Mouse (Mus musculus): Measurements from ENCODE around the gene Asna1. TPM values are rescaled to one million over a fixed set of nuclear protein-coding genes. Genes with fewer than 3 reads are reported as not detected.

Gene Asna1
- polyA plus RNA-seq, 1 experiment from 2014 or later = 170 TPM

GRCm38 (mm10) chr8:84980622-84981358 is 44.3 kb downstream of the Asna1 start:
- 31% methylated on average over 11 of the region's 11 CpGs for WGBS
- 0 out of 2 replicates have a peak overlapping the region, but pooled peaks have one; percentile 8 for H3K9ac ChIP-seq (ENCODE audit: low read depth, low read length)
- H3K4me1 ChIP-seq (ENCODE audit: control insufficient read depth, insufficient read depth, low read depth, low read length) = peaks cover 59% of the 10 kb centered on the region
- peak overlapping the region; percentile 1; the same call in 1 of the 2 replicates for H3K27ac ChIP-seq (ENCODE audit: low read depth, low read length)
- no peaks in the 10 kb centered on the region for H3K9me3 ChIP-seq (ENCODE audit: control insufficient read depth, low read length)
- peak overlapping the region; percentile 6; the same call in 1 of the 2 replicates for H3K4me2 ChIP-seq (ENCODE audit: low read length)
- no peak for ATAC-seq
- H3K36me3 ChIP-seq (ENCODE audit: control insufficient read depth, insufficient read depth, low read length) = no peaks in the 10 kb centered on the region
- no peak overlapping the region for H3K4me3 ChIP-seq (ENCODE audit: low read length)
- H3K27me3 ChIP-seq (replicated peaks; ENCODE audit: control insufficient read depth, insufficient read depth, low read length) = peaks cover 5% of the 10 kb centered on the region

- H3K4me2 ChIP-seq (ENCODE audit: low read length) = peak overlapping the region; percentile 99
- WGBS = 2% methylated on average over 31 of the region's 42 CpGs
- peak overlapping the region; percentile 64 for H3K27ac ChIP-seq (ENCODE audit: low read depth, low read length)
Measured at GRCm38 (mm10) chr8:84979599-84980421, 45.3 kb downstream of the Asna1 start.

GRCm38 (mm10) chr8:84978248-84978940 is 46.7 kb downstream of the Asna1 start, which contains the start of gene Junb:
TSS of gene Junb (minus strand) at chr8:84978718.
- WGBS = under 1% methylated on average over 61 of the region's 63 CpGs
- peak within 1 kb of the TSS; percentile 66 for H3K9ac ChIP-seq (ENCODE audit: low read depth, low read length)
- 0 out of 2 replicates have a peak, but pooled peaks cover 7% of the 10 kb centered on the region for H3K36me3 ChIP-seq (ENCODE audit: control insufficient read depth, insufficient read depth, low read length)
- H3K9me3 ChIP-seq (ENCODE audit: control insufficient read depth, low read length) = no peaks in the 10 kb centered on the region
- H3K27ac ChIP-seq (ENCODE audit: low read depth, low read length) = peak within 1 kb of the TSS; percentile 64
- H3K4me2 ChIP-seq (ENCODE audit: low read length) = peak within 1 kb of the TSS; percentile 99
- peaks cover 54% of the 10 kb centered on the region for H3K4me1 ChIP-seq (ENCODE audit: control insufficient read depth, insufficient read depth, low read depth, low read length)
- H3K4me3 ChIP-seq (ENCODE audit: low read length) = peak within 1 kb of the TSS; percentile 56
- peak; percentile 62 for ATAC-seq
- H3K27me3 ChIP-seq (replicated peaks; ENCODE audit: control insufficient read depth, insufficient read depth, low read length) = peaks cover 5% of the 10 kb centered on the region; the same call in 1 of the 2 replicates

More at GRCm38 (mm10) chr8:84979599-84980421, 45.3 kb downstream of the Asna1 start:
- Histone ChIP-seq H3K9ac (ENCODE audit: low read depth, low read length) (peak overlapping the region; percentile 62), H3K27me3 (replicated peaks; ENCODE audit: control insufficient read depth, insufficient read depth, low read length) (peaks cover 5% of the 10 kb centered on the region), H3K9me3 (ENCODE audit: control insufficient read depth, low read length) (no peaks in the 10 kb centered on the region), H3K36me3 (ENCODE audit: control insufficient read depth, insufficient read depth, low read length) (no peaks in the 10 kb centered on the region), H3K4me1 (ENCODE audit: control insufficient read depth, insufficient read depth, low read depth, low read length) (peaks cover 57% of the 10 kb centered on the region), H3K4me3 (ENCODE audit: low read length) (peak overlapping the region; percentile 42)
- ATAC-seq = peak; percentile 37

GRCm38 (mm10) chr8:84977435-84978247 is 47.4 kb downstream of the Asna1 start:
- 1% methylated on average over 66 of the region's 70 CpGs for WGBS

GRCm38 (mm10) chr8:84976763-84977434 is 48.2 kb downstream of the Asna1 start:
- WGBS = 1% methylated on average over 25 of the region's 25 CpGs
- Histone ChIP-seq H3K27me3 (replicated peaks; ENCODE audit: control insufficient read depth, insufficient read depth, low read length) (peaks cover 5% of the 10 kb centered on the region; the same call in 1 of the 2 replicates), H3K27ac (ENCODE audit: low read depth, low read length) (0 out of 2 replicates have a peak overlapping the region, but pooled peaks have one; percentile 51)

More at GRCm38 (mm10) chr8:84977435-84978247, 47.4 kb downstream of the Asna1 start:
- Histone ChIP-seq H3K4me2 (ENCODE audit: low read length) (peak overlapping the region; percentile 99), H3K27ac (ENCODE audit: low read depth, low read length) (peak overlapping the region; percentile 57), H3K4me1 (ENCODE audit: control insufficient read depth, insufficient read depth, low read depth, low read length) (peaks cover 54% of the 10 kb centered on the region), H3K4me3 (ENCODE audit: low read length) (peak overlapping the region; percentile 56), H3K36me3 (ENCODE audit: control insufficient read depth, insufficient read depth, low read length) (0 out of 2 replicates have a peak, but pooled peaks cover 8% of the 10 kb centered on the region), H3K9me3 (ENCODE audit: control insufficient read depth, low read length) (no peaks in the 10 kb centered on the region), H3K9ac (ENCODE audit: low read depth, low read length) (peak overlapping the region; percentile 66), H3K27me3 (replicated peaks; ENCODE audit: control insufficient read depth, insufficient read depth, low read length) (peaks cover 5% of the 10 kb centered on the region; the same call in 1 of the 2 replicates)
- ATAC-seq = no peak

GRCm38 (mm10) chr8:84976031-84976762 is 48.9 kb downstream of the Asna1 start:
- Histone ChIP-seq H3K4me3 (ENCODE audit: low read length) (peak overlapping the region; percentile 56), H3K4me1 (ENCODE audit: control insufficient read depth, insufficient read depth, low read depth, low read length) (peaks cover 56% of the 10 kb centered on the region), H3K9me3 (ENCODE audit: control insufficient read depth, low read length) (no peaks in the 10 kb centered on the region), H3K36me3 (ENCODE audit: control insufficient read depth, insufficient read depth, low read length) (peaks cover 16% of the 10 kb centered on the region; the same call in 1 of the 2 replicates), H3K9ac (ENCODE audit: low read depth, low read length) (peak overlapping the region; percentile 61), H3K27ac (ENCODE audit: low read depth, low read length) (peak overlapping the region; percentile 64), H3K4me2 (ENCODE audit: low read length) (peak overlapping the region; percentile 99), H3K27me3 (replicated peaks; ENCODE audit: control insufficient read depth, insufficient read depth, low read length) (peaks cover 5% of the 10 kb centered on the region; the same call in 1 of the 2 replicates)
- ATAC-seq = peak; percentile 82
- under 1% methylated on average over 61 of the region's 61 CpGs for WGBS

More at GRCm38 (mm10) chr8:84976763-84977434, 48.2 kb downstream of the Asna1 start:
- peak overlapping the region; percentile 56 for H3K4me3 ChIP-seq (ENCODE audit: low read length)
- H3K9me3 ChIP-seq (ENCODE audit: control insufficient read depth, low read length) = no peaks in the 10 kb centered on the region
- peaks cover 54% of the 10 kb centered on the region for H3K4me1 ChIP-seq (ENCODE audit: control insufficient read depth, insufficient read depth, low read depth, low read length)
- H3K9ac ChIP-seq (ENCODE audit: low read depth, low read length) = peak overlapping the region; percentile 66
- peaks cover 10% of the 10 kb centered on the region; the same call in 1 of the 2 replicates for H3K36me3 ChIP-seq (ENCODE audit: control insufficient read depth, insufficient read depth, low read length)
- no peak for ATAC-seq
- H3K4me2 ChIP-seq (ENCODE audit: low read length) = peak overlapping the region; percentile 99

GRCm38 (mm10) chr8:84975434-84975833 is 49.6 kb downstream of the Asna1 start:
- peaks cover 16% of the 10 kb centered on the region; the same call in 1 of the 2 replicates for H3K36me3 ChIP-seq (ENCODE audit: control insufficient read depth, insufficient read depth, low read length)
- 31% methylated on average over 7 of the region's 7 CpGs for WGBS
- H3K9me3 ChIP-seq (ENCODE audit: control insufficient read depth, low read length) = no peaks in the 10 kb centered on the region
- H3K27ac ChIP-seq (ENCODE audit: low read depth, low read length) = no peak overlapping the region
- no peak for ATAC-seq
- H3K9ac ChIP-seq (ENCODE audit: low read depth, low read length) = no peak overlapping the region
- H3K4me2 ChIP-seq (ENCODE audit: low read length) = peak overlapping the region; percentile 99; the same call in 1 of the 2 replicates
- H3K27me3 ChIP-seq (replicated peaks; ENCODE audit: control insufficient read depth, insufficient read depth, low read length) = peaks cover 5% of the 10 kb centered on the region; the same call in 1 of the 2 replicates
- H3K4me1 ChIP-seq (ENCODE audit: control insufficient read depth, insufficient read depth, low read depth, low read length) = peaks cover 57% of the 10 kb centered on the region
- no peak overlapping the region for H3K4me3 ChIP-seq (ENCODE audit: low read length)

Measured in hindbrain, embryonic 16.5 days (tissue).